Mouse (Mus musculus): ENCODE results near the gene Ecel1. TPM values are rescaled to one million over a fixed set of nuclear protein-coding genes. Genes with fewer than 3 reads are reported as not detected.

The Ecel1 gene
- polyA plus RNA-seq, 1 experiment = 0.39 TPM

- H3K4me3 ChIP-seq (ENCODE audit: insufficient read depth, low read depth, low read length) = no peak overlapping the region
- H3K36me3 ChIP-seq (ENCODE audit: control insufficient read depth, insufficient read depth, low read length) = no peaks in the 10 kb centered on the region
- H3K4me1 ChIP-seq (ENCODE audit: control insufficient read depth, insufficient read depth, low read length) = no peaks in the 10 kb centered on the region
- no peak overlapping the region for H3K27ac ChIP-seq (ENCODE audit: insufficient read depth, low read depth, low read length)
- peak; percentile 24 for DNase-seq
- no peaks in the 10 kb centered on the region for H3K27me3 ChIP-seq (replicated peaks; ENCODE audit: control insufficient read depth, insufficient read depth, low read length)
- WGBS = 59% methylated on average over 12 of the region's 12 CpGs
- no peak for TF ChIP-seq CTCF (conservative IDR thresholded peaks at IDR 0.05; ENCODE audit: insufficient read depth, insufficient read length, low read depth, low read length)
- no peak for TF ChIP-seq POLR2A (IDR thresholded peaks at IDR 0.05; ENCODE audit: low read depth, low read length)
Measured at GRCm38 (mm10) chr1:87198119-87199065, 42.1 kb upstream of the Ecel1 start.

- Histone ChIP-seq H3K4me1 (ENCODE audit: control insufficient read depth, insufficient read depth, low read length) (no peaks in the 10 kb centered on the region), H3K36me3 (ENCODE audit: control insufficient read depth, insufficient read depth, low read length) (no peaks in the 10 kb centered on the region), H3K27me3 (replicated peaks; ENCODE audit: control insufficient read depth, insufficient read depth, low read length) (no peaks in the 10 kb centered on the region), H3K4me3 (ENCODE audit: insufficient read depth, low read depth, low read length) (no peak overlapping the region), H3K27ac (ENCODE audit: insufficient read depth, low read depth, low read length) (no peak overlapping the region)
- DNase-seq = no peak
- no peak for TF ChIP-seq POLR2A (IDR thresholded peaks at IDR 0.05; ENCODE audit: low read depth, low read length)
- TF ChIP-seq CTCF (conservative IDR thresholded peaks at IDR 0.05; ENCODE audit: insufficient read depth, insufficient read length, low read depth, low read length) = no peak
- WGBS = 76% methylated on average over 9 of the region's 9 CpGs
Measured at GRCm38 (mm10) chr1:87197296-87197695, 41.0 kb upstream of the Ecel1 start.

GRCm38 (mm10) chr1:87190429-87190828, 34.1 kb upstream of the Ecel1 start, which contains the start of gene Chrnd:
Gene Chrnd (plus strand): TSS chr1:87190607.
- WGBS = 52% methylated on average over 4 of the region's 4 CpGs
- H3K4me1 ChIP-seq (ENCODE audit: control insufficient read depth, insufficient read depth, low read length) = no peaks in the 10 kb centered on the region
- no peak within 1 kb of the TSS for H3K27ac ChIP-seq (ENCODE audit: insufficient read depth, low read depth, low read length)
- H3K4me3 ChIP-seq (ENCODE audit: insufficient read depth, low read depth, low read length) = no peak within 1 kb of the TSS
- no peak for DNase-seq
- no peak for TF ChIP-seq CTCF (conservative IDR thresholded peaks at IDR 0.05; ENCODE audit: insufficient read depth, insufficient read length, low read depth, low read length)
- TF ChIP-seq POLR2A (IDR thresholded peaks at IDR 0.05; ENCODE audit: low read depth, low read length) = no peak
- 0 out of 2 replicates have a peak, but pooled peaks cover 1% of the 10 kb centered on the region for H3K27me3 ChIP-seq (replicated peaks; ENCODE audit: control insufficient read depth, insufficient read depth, low read length)
- no peaks in the 10 kb centered on the region for H3K36me3 ChIP-seq (ENCODE audit: control insufficient read depth, insufficient read depth, low read length)

- peak; percentile 84 for TF ChIP-seq CTCF (conservative IDR thresholded peaks at IDR 0.05; ENCODE audit: insufficient read depth, insufficient read length, low read depth, low read length)
- no peak for TF ChIP-seq POLR2A (IDR thresholded peaks at IDR 0.05; ENCODE audit: low read depth, low read length)
- no peaks in the 10 kb centered on the region for H3K4me1 ChIP-seq (ENCODE audit: control insufficient read depth, insufficient read depth, low read length)
- under 1% methylated on average over 15 of the region's 15 CpGs for WGBS
- H3K36me3 ChIP-seq (ENCODE audit: control insufficient read depth, insufficient read depth, low read length) = no peaks in the 10 kb centered on the region
- DNase-seq = peak; percentile 67
- H3K27me3 ChIP-seq (replicated peaks; ENCODE audit: control insufficient read depth, insufficient read depth, low read length) = 0 out of 2 replicates have a peak, but pooled peaks cover 1% of the 10 kb centered on the region
- H3K27ac ChIP-seq (ENCODE audit: insufficient read depth, low read depth, low read length) = no peak overlapping the region
- H3K4me3 ChIP-seq (ENCODE audit: insufficient read depth, low read depth, low read length) = peak overlapping the region; percentile 64
Measured at GRCm38 (mm10) chr1:87187037-87187355, 30.7 kb upstream of the Ecel1 start.

- Histone ChIP-seq H3K4me3 (ENCODE audit: insufficient read depth, low read depth, low read length) (peak overlapping the region; percentile 64), H3K36me3 (ENCODE audit: control insufficient read depth, insufficient read depth, low read length) (no peaks in the 10 kb centered on the region), H3K4me1 (ENCODE audit: control insufficient read depth, insufficient read depth, low read length) (no peaks in the 10 kb centered on the region), H3K27ac (ENCODE audit: insufficient read depth, low read depth, low read length) (no peak overlapping the region), H3K27me3 (replicated peaks; ENCODE audit: control insufficient read depth, insufficient read depth, low read length) (0 out of 2 replicates have a peak, but pooled peaks cover 1% of the 10 kb centered on the region)
- WGBS = 3% methylated on average over 54 of the region's 54 CpGs
- DNase-seq = no peak
- TF ChIP-seq CTCF (conservative IDR thresholded peaks at IDR 0.05; ENCODE audit: insufficient read depth, insufficient read length, low read depth, low read length) = no peak
- TF ChIP-seq POLR2A (IDR thresholded peaks at IDR 0.05; ENCODE audit: low read depth, low read length) = no peak
Measured at GRCm38 (mm10) chr1:87186261-87187036, 30.1 kb upstream of the Ecel1 start.

GRCm38 (mm10) chr1:87185526-87185925, 29.2 kb upstream of the Ecel1 start:
- H3K36me3 ChIP-seq (ENCODE audit: control insufficient read depth, insufficient read depth, low read length) = no peaks in the 10 kb centered on the region
- WGBS = 28% methylated on average over 13 of the region's 13 CpGs
- no peaks in the 10 kb centered on the region for H3K4me1 ChIP-seq (ENCODE audit: control insufficient read depth, insufficient read depth, low read length)
- H3K27me3 ChIP-seq (replicated peaks; ENCODE audit: control insufficient read depth, insufficient read depth, low read length) = 0 out of 2 replicates have a peak, but pooled peaks cover 1% of the 10 kb centered on the region
- no peak for DNase-seq
- no peak for TF ChIP-seq POLR2A (IDR thresholded peaks at IDR 0.05; ENCODE audit: low read depth, low read length)
- no peak for TF ChIP-seq CTCF (conservative IDR thresholded peaks at IDR 0.05; ENCODE audit: insufficient read depth, insufficient read length, low read depth, low read length)
- H3K4me3 ChIP-seq (ENCODE audit: insufficient read depth, low read depth, low read length) = no peak overlapping the region
- no peak overlapping the region for H3K27ac ChIP-seq (ENCODE audit: insufficient read depth, low read depth, low read length)

GRCm38 (mm10) chr1:87184751-87185139, 28.4 kb upstream of the Ecel1 start:
- TF ChIP-seq POLR2A (IDR thresholded peaks at IDR 0.05; ENCODE audit: low read depth, low read length) = no peak
- peak; percentile 77 for TF ChIP-seq CTCF (conservative IDR thresholded peaks at IDR 0.05; ENCODE audit: insufficient read depth, insufficient read length, low read depth, low read length)
- DNase-seq = peak; percentile 76
- Histone ChIP-seq H3K4me3 (ENCODE audit: insufficient read depth, low read depth, low read length) (no peak overlapping the region), H3K36me3 (ENCODE audit: control insufficient read depth, insufficient read depth, low read length) (no peaks in the 10 kb centered on the region), H3K27me3 (replicated peaks; ENCODE audit: control insufficient read depth, insufficient read depth, low read length) (0 out of 2 replicates have a peak, but pooled peaks cover 1% of the 10 kb centered on the region), H3K27ac (ENCODE audit: insufficient read depth, low read depth, low read length) (no peak overlapping the region), H3K4me1 (ENCODE audit: control insufficient read depth, insufficient read depth, low read length) (no peaks in the 10 kb centered on the region)
- WGBS = 8% methylated on average over 20 of the region's 20 CpGs

Data from kidney, adult 2 months (tissue).